Mouse (Mus musculus): ENCODE data around the gene Pdk1.

- TF ChIP-seq POLR2A (IDR thresholded peaks at IDR 0.05; ENCODE audit: extremely low read depth, insufficient read depth, low read length) (no peak), CTCF (IDR thresholded peaks at IDR 0.05; ENCODE audit: low read depth, low read length) (no peak)
These were observed 4.8 kb downstream of the Pdk1 start for GRCm38 (mm10) chr2:71877865-71878264.
